Mouse (Mus musculus): ENCODE measurements around the gene Sgk2.

The Sgk2 gene

GRCm38 (mm10) chr2:163061203-163062118, 74.3 kb downstream of the Sgk2 start:
- DNase-seq (ENCODE audit: low read depth), result peak; percentile 44

- DNase-seq (ENCODE audit: low read depth), result no peak
These were observed 75.0 kb downstream of the Sgk2 start for GRCm38 (mm10) chr2:163062119-163062508.

All from 416B (cell line).